Mouse (Mus musculus) megakaryocyte progenitor cell, adult 5-6 weeks (primary cell): ENCODE results near the gene 1700021F05Rik. TPM values are rescaled to one million over a fixed set of nuclear protein-coding genes. Genes with fewer than 3 reads are reported as not detected.

Experiments used
- ATAC-seq: replicated peaks from 2 replicates; pipeline ENCODE4 v1.8.0; 2016; ENCODE audit warnings: mild to moderate bottlenecking, moderate TSS enrichment, inconsistent platforms; ENCODE audit not compliant: poor library complexity
- total RNA-seq, 2 experiments: library from RNA; stranded (forward) in 1 of 2; stranded (reverse) in 1 of 2; fragments of 157-497, 149-512 nt in 1 of 2; fragments of 200-1000 nt in 1 of 2; gene quantifications; 2 replicates each; pipeline versions ENCODE4 v1.2.3 to v1.2.4; 2015 to 2017

Gene 1700021F05Rik
- total RNA-seq, 2 experiments from 2014 or later: 27.1 to 69.9 TPM

GRCm38 (mm10) chr10:43485751-43486268 is 55.0 kb downstream of the 1700021F05Rik start:
- no peak for ATAC-seq

- no peak for ATAC-seq
These were observed 57.3 kb downstream of the 1700021F05Rik start for GRCm38 (mm10) chr10:43483426-43483995.

GRCm38 (mm10) chr10:43482021-43482420 is 58.8 kb downstream of the 1700021F05Rik start:
- ATAC-seq: no peak

GRCm38 (mm10) chr10:43481179-43481578 is 59.6 kb downstream of the 1700021F05Rik start:
- ATAC-seq: no peak

GRCm38 (mm10) chr10:43480227-43480849 is 60.5 kb downstream of the 1700021F05Rik start:
- no peak for ATAC-seq

GRCm38 (mm10) chr10:43479436-43480157 is 61.2 kb downstream of the 1700021F05Rik start:
- peak; percentile 83 for ATAC-seq

- ATAC-seq: peak; percentile 12; the same call in 1 of the 2 replicates
These were observed 61.9 kb downstream of the 1700021F05Rik start, which contains the start of gene Bend3 for GRCm38 (mm10) chr10:43478751-43479435. Gene Bend3 (plus strand): TSS chr10:43478831.

- ATAC-seq: peak; percentile 41
These were observed 62.7 kb downstream of the 1700021F05Rik start for GRCm38 (mm10) chr10:43477865-43478681.

GRCm38 (mm10) chr10:43477459-43477858 is 63.3 kb downstream of the 1700021F05Rik start:
- ATAC-seq: no peak

- ATAC-seq: 0 out of 2 replicates have a peak, but pooled peaks have one; percentile 21
These were observed 65.4 kb downstream of the 1700021F05Rik start for GRCm38 (mm10) chr10:43475376-43475775.

Other genes starting within 250 kb of the 1700021F05Rik start
- gene Bend3, start 62.2 kb downstream of the 1700021F05Rik start, total RNA-seq (2015): 9.4 and 10.6 TPM in 2 replicates
- 4.6 and 5.5 TPM in 2 replicates for gene Bend3, start 62.2 kb downstream of the 1700021F05Rik start, total RNA-seq (2017)
- gene Gm9803, start 16.9 kb downstream of the 1700021F05Rik start, total RNA-seq (2015): 7.5 and 12.0 TPM in 2 replicates
- gene Gm9803, start 16.9 kb downstream of the 1700021F05Rik start, total RNA-seq (2017): 12.2 TPM in 1 of 2 replicates, not detected in the other
- 540 and 612 TPM in 2 replicates for gene Cd24a, start 37.3 kb upstream of the 1700021F05Rik start, total RNA-seq (2015)
- 427 and 442 TPM in 2 replicates for gene Cd24a, start 37.3 kb upstream of the 1700021F05Rik start, total RNA-seq (2017)